Mouse (Mus musculus) forebrain, embryonic 15.5 days (tissue): ENCODE measurements around the gene Pmel. TPM values are rescaled to one million over a fixed set of nuclear protein-coding genes. Genes with fewer than 3 reads are reported as not detected.

Experiments used
- ATAC-seq: fragments of 200-750 bp; cut with Nextera tagmentation; replicated peaks from 2 replicates; pipeline ENCODE4 v1.8.0; 2017; ENCODE audit warnings: mild to moderate bottlenecking, moderate TSS enrichment, moderate library complexity
- H3K27ac ChIP-seq: fragments of 300-500 bp; sonication (generic); replicated peaks from 2 replicates; pipeline ENCODE4 v1.5.1; 2015; ENCODE audit warnings: mild to moderate bottlenecking, inconsistent platforms
- H3K27me3 ChIP-seq: fragments of 300-500 bp; sonication (generic); 2 replicates; pipeline ENCODE4 v1.6.1; 2015; ENCODE audit warnings: inconsistent platforms
- H3K36me3 ChIP-seq: fragments of 300-500 bp; sonication (generic); 2 replicates; pipeline ENCODE4 v1.6.1; 2015; ENCODE audit warnings: mild to moderate bottlenecking, inconsistent platforms
- H3K4me1 ChIP-seq: fragments of 300-500 bp; sonication (generic); 2 replicates; pipeline ENCODE4 v1.6.1; 2015; ENCODE audit warnings: inconsistent platforms
- H3K4me2 ChIP-seq: fragments of 300-500 bp; sonication (generic); replicated peaks from 2 replicates; pipeline ENCODE4 v1.6.1; 2015; ENCODE audit warnings: mild to moderate bottlenecking, inconsistent platforms
- H3K4me3 ChIP-seq: fragments of 300-500 bp; sonication (generic); 2 replicates; pipeline ENCODE4 v1.5.1; 2015; ENCODE audit warnings: mild to moderate bottlenecking, inconsistent platforms
- H3K9ac ChIP-seq: fragments of 300-500 bp; sonication (generic); replicated peaks from 2 replicates; pipeline ENCODE4 v1.6.1; 2015; ENCODE audit warnings: mild to moderate bottlenecking, inconsistent platforms
- H3K9me3 ChIP-seq: fragments of 300-500 bp; sonication (generic); 2 replicates; pipeline ENCODE4 v1.6.1; 2016; ENCODE audit warnings: inconsistent platforms
- WGBS: fragments of 180-500 bp; shearing (Covaris S2); methylation state at CpG from one replicate; pipeline ENCODE4 v1.1.7; 2015; ENCODE audit warnings: mixed read lengths; 5-methylcytosine and 5-hydroxymethylcytosine counted together
- polyA plus RNA-seq: library from polyadenylated mRNA; unstranded; fragments of >200 nt; fragmentation: Nextera tagmentation; extraction: Ambion mirVana; gene quantifications from 2 replicates; pipeline ENCODE4 v1.2.1, GENCODE M21; 2015

Pmel gene
- 0.09 and 0.33 TPM in 2 replicates for polyA plus RNA-seq

DNA sequence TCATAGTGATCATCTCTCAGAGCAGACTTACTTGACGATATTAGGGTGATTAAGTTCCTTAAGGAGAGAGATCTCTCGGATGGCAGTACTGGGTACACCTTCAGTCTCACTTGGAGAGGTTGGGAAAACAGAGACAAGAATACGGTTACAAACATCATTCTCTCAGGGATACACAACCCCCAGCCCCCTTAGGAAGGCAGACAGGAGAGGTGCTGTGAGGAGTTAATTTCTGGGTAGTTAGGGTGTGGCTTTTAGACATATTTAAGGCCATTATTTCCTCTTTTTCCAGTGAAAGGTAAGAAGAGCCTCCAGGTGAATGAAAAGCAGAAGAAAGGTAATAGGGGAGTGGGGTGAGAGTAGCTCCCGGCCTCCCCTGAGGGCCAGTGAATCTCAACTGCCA, at the start of gene Pmel:
Gene Pmel (plus strand): TSS at position 301 of the 400 bp plus-strand sequence.
- H3K27ac ChIP-seq, result peak within 1 kb of the TSS; percentile 75
- H3K9ac ChIP-seq, result peak within 1 kb of the TSS; percentile 58
- H3K36me3 ChIP-seq, result no peaks in the 10 kb centered on the region
- WGBS, result 21% methylated on average over 4 of the region's 4 CpGs
- no peaks in the 10 kb centered on the region for H3K27me3 ChIP-seq
- H3K4me2 ChIP-seq, result peak within 1 kb of the TSS; percentile 84
- no peaks in the 10 kb centered on the region for H3K9me3 ChIP-seq
- peak within 1 kb of the TSS; percentile 69 for H3K4me3 ChIP-seq
- ATAC-seq, result no peak
- peaks cover 12% of the 10 kb centered on the region for H3K4me1 ChIP-seq

DNA sequence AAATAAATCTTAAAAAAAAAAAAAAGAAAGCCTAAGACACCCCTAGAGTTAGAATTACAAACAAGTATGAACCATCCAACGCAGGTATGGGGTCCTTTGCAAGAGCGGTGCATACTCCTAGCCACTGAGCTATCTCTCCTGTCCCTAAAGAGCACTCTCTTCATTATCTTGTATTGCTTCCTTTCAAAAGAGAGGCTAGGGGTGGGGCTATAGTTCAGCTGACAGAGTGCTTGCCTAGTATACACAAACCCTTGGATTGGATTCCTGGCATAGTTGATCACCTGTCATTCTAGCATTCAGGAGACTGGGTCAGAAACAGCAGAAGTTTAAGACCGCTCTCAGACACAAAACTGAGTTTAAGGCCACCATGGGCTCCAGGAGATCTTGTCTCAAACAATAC, 48.7 kb upstream of the Pmel start:
- Histone ChIP-seq H3K9me3 (no peaks in the 10 kb centered on the region), H3K27ac (no peak overlapping the region), H3K36me3 (no peaks in the 10 kb centered on the region), H3K4me2 (no peak overlapping the region), H3K27me3 (no peaks in the 10 kb centered on the region), H3K4me3 (no peak overlapping the region), H3K4me1 (no peaks in the 10 kb centered on the region), H3K9ac (no peak overlapping the region)
- 89% methylated on average over 3 of the region's 3 CpGs for WGBS
- ATAC-seq, result no peak

GRCm38 (mm10) chr10:128656731-128657130, 47.3 kb upstream of the Pmel start:
- no peaks in the 10 kb centered on the region for H3K4me1 ChIP-seq
- 93% methylated on average over 1 of the region's 1 CpGs for WGBS
- H3K27ac ChIP-seq, result no peak overlapping the region
- no peak overlapping the region for H3K4me2 ChIP-seq
- ATAC-seq, result no peak
- H3K9ac ChIP-seq, result no peak overlapping the region
- no peaks in the 10 kb centered on the region for H3K36me3 ChIP-seq
- no peaks in the 10 kb centered on the region for H3K9me3 ChIP-seq
- H3K27me3 ChIP-seq, result no peaks in the 10 kb centered on the region
- no peak overlapping the region for H3K4me3 ChIP-seq

GRCm38 (mm10) chr10:128657844-128658243, 46.2 kb upstream of the Pmel start:
- Histone ChIP-seq H3K9ac (no peak overlapping the region), H3K4me1 (no peaks in the 10 kb centered on the region), H3K27ac (no peak overlapping the region), H3K4me3 (no peak overlapping the region), H3K9me3 (no peaks in the 10 kb centered on the region), H3K36me3 (no peaks in the 10 kb centered on the region), H3K4me2 (no peak overlapping the region), H3K27me3 (no peaks in the 10 kb centered on the region)
- no peak for ATAC-seq
- 70% methylated on average over 9 of the region's 9 CpGs for WGBS

DNA sequence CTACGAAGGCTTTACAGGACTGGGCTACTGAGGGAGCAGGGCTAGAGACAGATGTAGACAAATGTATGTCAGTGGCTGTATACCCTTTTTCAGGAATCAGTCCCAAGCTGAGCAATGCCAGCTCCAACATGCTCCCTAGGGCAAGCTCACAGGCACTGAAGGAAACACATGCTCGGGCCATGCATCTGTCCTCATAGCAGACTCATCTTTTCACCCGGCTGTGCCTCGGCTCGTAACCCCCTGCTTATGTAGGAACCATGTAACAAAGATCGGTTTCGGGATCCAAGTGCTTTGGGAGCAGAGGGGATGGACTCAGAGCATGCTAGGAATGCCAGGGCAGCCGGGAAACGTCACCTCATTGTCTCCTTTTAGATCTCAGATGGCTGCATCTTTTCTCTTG, 44.5 kb upstream of the Pmel start:
- Histone ChIP-seq H3K9ac (no peak overlapping the region), H3K27ac (no peak overlapping the region), H3K9me3 (no peaks in the 10 kb centered on the region), H3K4me3 (no peak overlapping the region), H3K36me3 (no peaks in the 10 kb centered on the region), H3K4me2 (no peak overlapping the region), H3K4me1 (no peaks in the 10 kb centered on the region), H3K27me3 (no peaks in the 10 kb centered on the region)
- no peak for ATAC-seq
- 58% methylated on average over 9 of the region's 9 CpGs for WGBS

- Histone ChIP-seq H3K27ac (no peak overlapping the region), H3K36me3 (no peaks in the 10 kb centered on the region)
- no peak for ATAC-seq
Observed at GRCm38 (mm10) chr10:128662465-128662864, 41.5 kb upstream of the Pmel start.

GRCm38 (mm10) chr10:128663441-128664220, 40.4 kb upstream of the Pmel start:
- no peaks in the 10 kb centered on the region for H3K9me3 ChIP-seq
- no peak for ATAC-seq
- H3K27ac ChIP-seq, result no peak overlapping the region
- H3K36me3 ChIP-seq, result no peaks in the 10 kb centered on the region
- H3K4me3 ChIP-seq, result no peak overlapping the region
- H3K4me2 ChIP-seq, result no peak overlapping the region
- WGBS, result 77% methylated on average over 5 of the region's 5 CpGs
- peaks cover 9% of the 10 kb centered on the region for H3K4me1 ChIP-seq
- no peak overlapping the region for H3K9ac ChIP-seq
- no peaks in the 10 kb centered on the region for H3K27me3 ChIP-seq

More at GRCm38 (mm10) chr10:128662465-128662864, 41.5 kb upstream of the Pmel start:
- no peaks in the 10 kb centered on the region for H3K27me3 ChIP-seq
- no peak overlapping the region for H3K9ac ChIP-seq
- no peaks in the 10 kb centered on the region for H3K4me1 ChIP-seq
- H3K9me3 ChIP-seq, result no peaks in the 10 kb centered on the region
- no peak overlapping the region for H3K4me3 ChIP-seq
- H3K4me2 ChIP-seq, result no peak overlapping the region

DNA sequence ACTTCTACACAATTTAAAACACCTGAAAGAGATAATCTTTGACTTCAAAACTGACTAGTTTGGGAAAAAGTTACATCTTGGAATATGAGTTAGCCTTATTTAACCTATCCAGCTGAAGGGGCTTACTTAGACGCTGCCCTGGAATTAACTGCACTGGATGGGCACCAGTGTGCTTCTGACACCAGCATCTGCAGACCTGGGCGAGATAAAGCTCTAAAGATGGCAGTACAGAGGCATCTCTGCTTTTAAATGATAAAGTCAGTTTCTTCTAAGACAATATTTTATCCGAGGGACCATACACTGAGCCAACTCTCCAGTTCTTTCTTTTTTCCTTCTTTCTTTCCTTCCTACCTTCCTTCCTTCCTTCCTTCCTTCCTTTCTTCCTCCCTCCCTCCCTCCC, 39.2 kb upstream of the Pmel start:
- Histone ChIP-seq H3K9me3 (no peaks in the 10 kb centered on the region), H3K4me1 (peaks cover 15% of the 10 kb centered on the region), H3K36me3 (no peaks in the 10 kb centered on the region), H3K9ac (no peak overlapping the region), H3K4me2 (no peak overlapping the region), H3K4me3 (no peak overlapping the region), H3K27me3 (no peaks in the 10 kb centered on the region), H3K27ac (no peak overlapping the region)
- no peak for ATAC-seq
- WGBS, result 77% methylated on average over 3 of the region's 3 CpGs

DNA sequence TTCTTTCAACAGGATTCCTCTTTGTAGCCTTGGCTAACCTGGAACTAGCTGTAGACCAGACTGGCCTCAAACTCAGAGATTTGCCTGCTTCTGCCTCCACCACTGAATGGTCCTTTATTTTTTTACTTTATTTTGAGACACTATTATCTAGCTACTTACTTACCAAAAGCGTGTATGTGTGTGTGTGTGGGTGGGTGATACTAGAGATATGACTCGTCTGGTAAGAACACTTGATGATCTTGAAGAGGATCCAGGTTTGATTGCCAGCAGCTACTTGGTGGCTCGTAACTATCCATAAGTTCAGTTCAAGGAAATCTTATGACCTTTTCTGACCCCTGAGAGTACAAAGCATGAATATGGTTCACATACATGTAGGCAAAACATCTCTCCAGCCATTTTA, 38.7 kb upstream of the Pmel start:
- Histone ChIP-seq H3K4me3 (no peak overlapping the region), H3K4me1 (peaks cover 15% of the 10 kb centered on the region), H3K9ac (no peak overlapping the region), H3K27ac (no peak overlapping the region), H3K4me2 (no peak overlapping the region), H3K27me3 (no peaks in the 10 kb centered on the region), H3K9me3 (no peaks in the 10 kb centered on the region), H3K36me3 (no peaks in the 10 kb centered on the region)
- 84% methylated on average over 3 of the region's 3 CpGs for WGBS
- no peak for ATAC-seq

DNA sequence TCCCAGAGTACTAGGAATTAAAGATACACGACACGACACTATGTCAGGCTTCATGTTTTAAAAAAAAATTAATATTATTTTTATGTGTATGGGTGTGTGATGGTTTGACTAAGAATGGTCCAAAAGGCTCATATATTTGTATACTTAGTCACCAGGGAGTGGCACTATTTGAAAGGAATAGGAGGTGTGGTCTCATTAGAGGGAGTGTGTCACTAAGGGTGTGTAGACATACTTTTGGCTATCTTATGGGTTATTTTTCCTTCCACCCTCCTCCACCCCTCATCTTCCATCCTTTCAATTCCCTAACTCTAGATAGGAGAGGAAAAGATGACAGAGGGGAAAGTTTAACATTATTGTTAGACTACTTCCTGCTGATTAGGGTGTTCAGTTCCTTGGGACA, 38.2 kb upstream of the Pmel start:
- Histone ChIP-seq H3K4me1 (peaks cover 15% of the 10 kb centered on the region), H3K36me3 (no peaks in the 10 kb centered on the region), H3K27ac (no peak overlapping the region), H3K4me3 (no peak overlapping the region), H3K9ac (no peak overlapping the region), H3K9me3 (no peaks in the 10 kb centered on the region), H3K27me3 (no peaks in the 10 kb centered on the region), H3K4me2 (no peak overlapping the region)
- no peak for ATAC-seq
- WGBS, result 99% methylated on average over 2 of the region's 2 CpGs

DNA sequence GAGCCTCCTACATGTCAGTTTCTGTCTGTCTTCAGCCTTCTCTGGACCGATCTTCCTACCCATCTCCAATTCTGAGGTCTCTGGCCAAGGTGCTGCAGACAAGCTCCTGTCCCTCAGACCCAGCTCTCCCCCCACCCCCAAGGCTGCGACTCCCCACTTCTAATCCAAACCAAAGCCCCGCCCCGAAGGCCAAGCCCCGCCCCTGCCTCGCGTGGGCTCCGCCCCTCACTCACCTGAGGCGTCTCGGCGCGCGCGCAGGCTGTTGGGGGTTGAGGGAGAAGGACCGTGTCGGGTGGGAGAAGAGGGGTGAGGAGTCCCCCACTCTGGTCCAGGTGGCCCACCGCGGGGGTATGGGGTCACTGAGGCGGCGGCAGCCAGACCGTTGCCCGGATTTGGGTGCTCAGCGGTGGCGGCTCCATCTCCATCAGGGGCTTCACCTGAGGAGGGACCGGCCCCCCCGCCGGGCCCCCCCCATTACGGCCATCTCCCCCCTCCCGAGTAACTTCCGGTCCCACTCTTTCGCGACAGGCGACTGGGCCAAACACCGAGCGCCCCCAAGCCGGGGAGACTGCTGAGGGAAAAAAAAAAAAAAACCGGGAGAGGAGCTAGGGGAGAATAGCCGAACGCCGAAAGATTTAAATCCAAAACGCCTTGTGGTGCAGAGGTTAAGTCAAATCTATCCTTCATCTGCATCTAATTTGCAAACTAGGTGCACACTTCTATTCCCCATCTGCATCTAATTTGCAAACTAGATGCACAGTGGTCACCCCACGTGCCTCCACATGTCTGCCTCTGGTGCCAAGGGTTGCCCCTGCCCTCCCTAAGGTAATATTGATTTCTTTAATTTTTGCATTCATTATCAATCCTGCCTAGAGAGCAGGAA, 35.0 kb upstream of the Pmel start:
- under 1% methylated on average over 42 of the region's 42 CpGs for WGBS
- Histone ChIP-seq H3K36me3 (peaks cover 5% of the 10 kb centered on the region; the same call in 1 of the 2 replicates), H3K27me3 (no peaks in the 10 kb centered on the region), H3K27ac (peak overlapping the region; percentile 75), H3K4me2 (peak overlapping the region; percentile 70), H3K9me3 (no peaks in the 10 kb centered on the region), H3K9ac (peak overlapping the region; percentile 70), H3K4me1 (peaks cover 26% of the 10 kb centered on the region), H3K4me3 (peak overlapping the region; percentile 81)
- peak; percentile 67 for ATAC-seq

GRCm38 (mm10) chr10:128671148-128671547, 32.8 kb upstream of the Pmel start:
- peaks cover 6% of the 10 kb centered on the region for H3K36me3 ChIP-seq
- no peak overlapping the region for H3K27ac ChIP-seq
- H3K4me2 ChIP-seq, result no peak overlapping the region
- no peak for ATAC-seq
- peaks cover 30% of the 10 kb centered on the region for H3K4me1 ChIP-seq
- no peaks in the 10 kb centered on the region for H3K9me3 ChIP-seq
- no peak overlapping the region for H3K9ac ChIP-seq
- no peaks in the 10 kb centered on the region for H3K27me3 ChIP-seq
- 94% methylated on average over 9 of the region's 9 CpGs for WGBS
- no peak overlapping the region for H3K4me3 ChIP-seq
